Mouse (Mus musculus): ENCODE measurements around the gene Wnt10b. TPM values are rescaled to one million over a fixed set of nuclear protein-coding genes. Genes with fewer than 3 reads are reported as not detected.
"Not testable (repeated sequence)": the region's sequence is repeated elsewhere in the genome, so short reads cannot be mapped to it uniquely, and the experiment has no call there.

Gene Wnt10b
- polyA plus RNA-seq (2016; fragmentation: Nextera tagmentation; extraction: Ambion mirVana) = 0.14 and 0.34 TPM in 2 replicates

- Histone ChIP-seq H3K4me1 (peaks cover 35% of the 10 kb centered on the region), H3K27ac (replicated peaks) (no peak within 1 kb of the TSS), H3K36me3 (no peaks in the 10 kb centered on the region), H3K9ac (replicated peaks) (no peak within 1 kb of the TSS; the same call in 1 of the 2 replicates), H3K9me3 (no peaks in the 10 kb centered on the region), H3K27me3 (peaks cover 100% of the 10 kb centered on the region), H3K4me2 (replicated peaks) (peak within 1 kb of the TSS; percentile 47), H3K4me3 (peak within 1 kb of the TSS; percentile 27)
- no peak for ATAC-seq (ENCODE audit: low FRiP score, low read depth)
- WGBS = under 1% methylated on average over 33 of the region's 33 CpGs
Measured at GRCm38 (mm10) chr15:98777762-98778161, at the start of gene Wnt10b. TSS of gene Wnt10b (minus strand) at chr15:98778150.

DNA sequence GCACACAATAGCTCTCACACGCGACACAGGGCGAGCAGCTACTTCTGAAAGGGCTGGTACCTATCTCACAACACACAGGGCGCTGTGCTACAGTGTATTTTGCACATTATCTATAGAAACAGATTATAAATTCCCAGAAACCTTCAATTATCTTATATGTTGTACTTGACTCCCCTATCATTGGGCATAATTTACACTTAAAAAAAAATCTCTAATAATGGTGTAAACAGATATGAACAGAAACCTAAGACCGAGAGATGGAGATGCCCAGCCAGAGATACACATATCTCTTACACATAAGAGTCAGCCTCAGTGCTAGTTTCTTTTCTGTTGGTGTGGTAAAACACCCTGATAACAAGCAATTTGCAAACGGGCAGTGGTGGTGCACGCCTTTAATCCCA lies 49.7 kb upstream of the Wnt10b start:
- H3K36me3 ChIP-seq = peaks cover 15% of the 10 kb centered on the region
- peaks cover 9% of the 10 kb centered on the region for H3K4me1 ChIP-seq
- WGBS = 93% methylated on average over 7 of the region's 7 CpGs
- no peak for ATAC-seq (ENCODE audit: low FRiP score, low read depth)
- no peak overlapping the region for H3K27ac ChIP-seq (replicated peaks)
- no peaks in the 10 kb centered on the region for H3K27me3 ChIP-seq
- H3K9ac ChIP-seq (replicated peaks) = no peak overlapping the region
- no peaks in the 10 kb centered on the region for H3K9me3 ChIP-seq
- H3K4me3 ChIP-seq = no peak overlapping the region
- no peak overlapping the region for H3K4me2 ChIP-seq (replicated peaks)

- Histone ChIP-seq H3K4me3 (no peak overlapping the region), H3K36me3 (peaks cover 18% of the 10 kb centered on the region), H3K4me2 (replicated peaks) (no peak overlapping the region), H3K27me3 (no peaks in the 10 kb centered on the region), H3K27ac (replicated peaks) (no peak overlapping the region), H3K4me1 (no peaks in the 10 kb centered on the region), H3K9me3 (no peaks in the 10 kb centered on the region), H3K9ac (replicated peaks) (no peak overlapping the region)
- ATAC-seq (ENCODE audit: low FRiP score, low read depth) = no peak
- WGBS = 64% methylated on average over 3 of the region's 3 CpGs
Measured at GRCm38 (mm10) chr15:98823434-98823833, 45.5 kb upstream of the Wnt10b start.

- 91% methylated on average over 5 of the region's 5 CpGs for WGBS
Measured at GRCm38 (mm10) chr15:98822147-98822546, 44.2 kb upstream of the Wnt10b start.

DNA sequence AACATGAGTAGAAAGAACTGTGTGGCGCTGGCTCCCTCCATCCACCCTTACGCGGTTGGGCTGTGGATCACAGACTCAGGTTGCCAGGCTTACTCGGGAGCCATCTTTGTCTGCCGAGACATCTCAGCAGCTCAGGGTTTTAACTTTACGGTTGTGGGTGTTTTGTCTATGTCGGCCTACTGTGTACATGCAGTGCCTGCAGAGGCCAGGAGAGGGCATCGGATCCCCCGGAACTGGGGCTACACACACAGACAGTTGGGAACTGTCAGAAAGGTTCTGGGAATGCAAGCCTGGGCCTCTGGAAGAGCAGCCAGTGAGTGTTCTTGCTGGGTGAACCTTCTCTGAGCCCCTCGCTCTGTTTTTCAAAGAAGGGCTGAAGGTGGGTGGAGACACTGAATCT lies 43.5 kb upstream of the Wnt10b start:
- Histone ChIP-seq H3K27ac (replicated peaks) (no peak overlapping the region), H3K36me3 (peaks cover 23% of the 10 kb centered on the region), H3K4me2 (replicated peaks) (no peak overlapping the region), H3K4me1 (no peaks in the 10 kb centered on the region), H3K27me3 (no peaks in the 10 kb centered on the region), H3K4me3 (no peak overlapping the region), H3K9ac (replicated peaks) (no peak overlapping the region), H3K9me3 (no peaks in the 10 kb centered on the region)
- ATAC-seq (ENCODE audit: low FRiP score, low read depth) = no peak
- WGBS = 21% methylated on average over 10 of the region's 10 CpGs

More at GRCm38 (mm10) chr15:98822147-98822546, 44.2 kb upstream of the Wnt10b start:
- Histone ChIP-seq H3K4me2 (replicated peaks) (no peak overlapping the region), H3K27ac (replicated peaks) (no peak overlapping the region), H3K9ac (replicated peaks) (no peak overlapping the region), H3K4me1 (no peaks in the 10 kb centered on the region), H3K27me3 (no peaks in the 10 kb centered on the region), H3K36me3 (peaks cover 18% of the 10 kb centered on the region), H3K9me3 (no peaks in the 10 kb centered on the region), H3K4me3 (no peak overlapping the region)
- no peak for ATAC-seq (ENCODE audit: low FRiP score, low read depth)

DNA sequence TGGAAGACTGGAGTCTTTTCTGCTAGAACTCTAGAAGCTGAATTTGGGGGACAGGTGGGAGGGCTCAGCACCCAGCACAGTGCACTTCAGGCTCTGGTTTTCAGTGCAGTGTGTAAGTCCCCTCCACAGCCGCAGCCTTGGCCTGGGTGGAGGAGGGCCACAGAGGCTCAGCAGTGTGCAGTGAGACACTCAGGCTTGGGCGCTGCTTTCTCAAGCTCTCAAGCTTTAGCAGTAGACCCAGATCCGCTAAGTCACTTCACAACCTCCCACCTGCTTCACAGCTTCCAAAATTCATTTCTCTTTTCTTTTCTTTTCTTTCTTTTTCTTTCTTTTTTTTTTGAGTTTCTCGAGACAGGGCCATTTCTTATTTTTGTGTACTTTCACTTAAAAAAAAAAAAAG lies 43.0 kb upstream of the Wnt10b start:
- 91% methylated on average over 4 of the region's 4 CpGs for WGBS
- Histone ChIP-seq H3K4me3 (no peak overlapping the region), H3K4me2 (replicated peaks) (no peak overlapping the region), H3K27me3 (no peaks in the 10 kb centered on the region), H3K27ac (replicated peaks) (no peak overlapping the region), H3K36me3 (peaks cover 24% of the 10 kb centered on the region), H3K9me3 (no peaks in the 10 kb centered on the region), H3K4me1 (no peaks in the 10 kb centered on the region), H3K9ac (replicated peaks) (no peak overlapping the region)
- ATAC-seq (ENCODE audit: low FRiP score, low read depth) = no peak

GRCm38 (mm10) chr15:98818171-98818570 lies 40.2 kb upstream of the Wnt10b start:
- no peak overlapping the region for H3K4me2 ChIP-seq (replicated peaks)
- no peak overlapping the region for H3K9ac ChIP-seq (replicated peaks)
- no peaks in the 10 kb centered on the region for H3K27me3 ChIP-seq
- peaks cover 31% of the 10 kb centered on the region for H3K36me3 ChIP-seq
- H3K4me3 ChIP-seq = no peak overlapping the region
- no peaks in the 10 kb centered on the region for H3K9me3 ChIP-seq
- H3K27ac ChIP-seq (replicated peaks) = no peak overlapping the region
- ATAC-seq (ENCODE audit: low FRiP score, low read depth) = no peak
- no peaks in the 10 kb centered on the region for H3K4me1 ChIP-seq
- WGBS = 96% methylated on average over 7 of the region's 7 CpGs

DNA sequence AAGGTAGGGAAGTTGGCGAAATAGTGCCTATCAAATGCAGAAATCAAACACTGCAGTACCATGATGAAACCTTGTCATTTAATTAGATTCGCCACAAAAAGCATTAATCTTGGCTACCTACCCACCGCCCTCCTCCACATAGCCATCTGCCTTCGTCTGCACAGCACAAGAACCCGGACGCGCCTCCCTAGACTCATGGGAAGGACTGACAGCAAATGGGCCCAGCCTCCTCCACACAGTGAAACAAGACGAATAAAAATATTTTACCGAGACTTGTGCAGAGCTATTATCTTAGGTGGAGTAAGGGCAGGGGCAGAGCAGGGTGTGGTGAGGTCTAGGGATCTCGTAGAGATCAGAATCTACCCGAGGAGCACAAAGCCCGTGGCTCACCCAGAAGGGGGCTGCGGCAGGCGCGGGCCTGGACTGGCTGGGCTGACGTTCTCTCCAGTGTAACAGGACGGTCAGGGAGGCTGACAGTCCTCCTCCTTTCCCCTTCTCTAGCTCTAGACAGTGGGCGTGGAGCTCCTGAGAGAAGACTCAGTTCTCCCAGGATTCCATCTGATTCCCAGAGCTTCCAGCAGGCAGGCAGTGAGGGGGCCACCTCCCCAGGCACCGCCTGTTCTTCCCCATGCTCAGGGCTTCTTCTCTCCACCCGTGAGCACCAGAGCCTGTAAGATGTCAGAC lies 34.9 kb upstream of the Wnt10b start:
- H3K27ac ChIP-seq (replicated peaks) = no peak overlapping the region
- peaks cover 23% of the 10 kb centered on the region for H3K27me3 ChIP-seq
- H3K9ac ChIP-seq (replicated peaks) = no peak overlapping the region
- H3K4me2 ChIP-seq (replicated peaks) = no peak overlapping the region
- 85% methylated on average over 20 of the region's 20 CpGs for WGBS
- peaks cover 13% of the 10 kb centered on the region for H3K4me1 ChIP-seq
- no peak overlapping the region for H3K4me3 ChIP-seq
- H3K9me3 ChIP-seq = no peaks in the 10 kb centered on the region
- ATAC-seq (ENCODE audit: low FRiP score, low read depth) = no peak
- H3K36me3 ChIP-seq = peaks cover 44% of the 10 kb centered on the region

GRCm38 (mm10) chr15:98810212-98810611 lies 32.3 kb upstream of the Wnt10b start:
- peaks cover 49% of the 10 kb centered on the region for H3K27me3 ChIP-seq
- peaks cover 38% of the 10 kb centered on the region for H3K4me1 ChIP-seq
- not testable (repeated sequence) for H3K27ac ChIP-seq (replicated peaks); H3K9ac ChIP-seq (replicated peaks); H3K4me3 ChIP-seq; H3K9me3 ChIP-seq; H3K4me2 ChIP-seq (replicated peaks); ATAC-seq (ENCODE audit: low FRiP score, low read depth)
- H3K36me3 ChIP-seq = peaks cover 32% of the 10 kb centered on the region
- 76% methylated on average over 6 of the region's 6 CpGs for WGBS

GRCm38 (mm10) chr15:98809390-98809789 lies 31.4 kb upstream of the Wnt10b start, which contains the start of gene Ddn:
TSS of gene Ddn (minus strand) at chr15:98809490.
- Histone ChIP-seq H3K4me2 (replicated peaks) (peak within 1 kb of the TSS; percentile 66), H3K4me1 (peaks cover 38% of the 10 kb centered on the region), H3K27me3 (peaks cover 58% of the 10 kb centered on the region), H3K4me3 (peak within 1 kb of the TSS; percentile 47), H3K27ac (replicated peaks) (no peak within 1 kb of the TSS), H3K36me3 (peaks cover 29% of the 10 kb centered on the region), H3K9ac (replicated peaks) (no peak within 1 kb of the TSS), H3K9me3 (no peaks in the 10 kb centered on the region)
- no peak for ATAC-seq (ENCODE audit: low FRiP score, low read depth)
- 58% methylated on average over 3 of the region's 3 CpGs for WGBS

GRCm38 (mm10) chr15:98808651-98809134 lies 30.7 kb upstream of the Wnt10b start:
- H3K27me3 ChIP-seq = peaks cover 65% of the 10 kb centered on the region
- peak overlapping the region; percentile 66 for H3K4me2 ChIP-seq (replicated peaks)
- peaks cover 22% of the 10 kb centered on the region for H3K36me3 ChIP-seq
- 11% methylated on average over 6 of the region's 6 CpGs for WGBS
- H3K9ac ChIP-seq (replicated peaks) = no peak overlapping the region
- H3K9me3 ChIP-seq = no peaks in the 10 kb centered on the region
- H3K4me1 ChIP-seq = peaks cover 41% of the 10 kb centered on the region
- H3K27ac ChIP-seq (replicated peaks) = no peak overlapping the region
- peak overlapping the region; percentile 47 for H3K4me3 ChIP-seq
- ATAC-seq (ENCODE audit: low FRiP score, low read depth) = no peak

- no peak for ATAC-seq (ENCODE audit: low FRiP score, low read depth)
- Histone ChIP-seq H3K9me3 (no peaks in the 10 kb centered on the region), H3K4me3 (peak overlapping the region; percentile 47), H3K4me2 (replicated peaks) (peak overlapping the region; percentile 66), H3K27me3 (peaks cover 71% of the 10 kb centered on the region), H3K4me1 (peaks cover 41% of the 10 kb centered on the region), H3K27ac (replicated peaks) (no peak overlapping the region), H3K36me3 (peaks cover 16% of the 10 kb centered on the region), H3K9ac (replicated peaks) (peak overlapping the region; percentile 39; the same call in 1 of the 2 replicates)
- WGBS = 2% methylated on average over 32 of the region's 34 CpGs
Measured at GRCm38 (mm10) chr15:98807895-98808650, 30.1 kb upstream of the Wnt10b start.

Measured in midbrain, embryonic 12.5 days (tissue).